Mouse (Mus musculus) B cell, adult 2 months (primary cell): ENCODE data around the gene Vmn1r111.
"Not testable (repeated sequence)": the region's sequence is repeated elsewhere in the genome, so short reads cannot be mapped to it uniquely, and the experiment has no call there.

Experiments
- DNase-seq, 2 experiments: peaks; one replicate each; pipeline ENCODE4 v3.0.0; 2022

The Vmn1r111 gene

GRCm38 (mm10) chr7:20703116-20703515 is at the start of gene Vmn1r111:
Gene Vmn1r111, minus strand, starts transcription at chr7:20703216.
- DNase-seq = not testable (repeated sequence)

DNA sequence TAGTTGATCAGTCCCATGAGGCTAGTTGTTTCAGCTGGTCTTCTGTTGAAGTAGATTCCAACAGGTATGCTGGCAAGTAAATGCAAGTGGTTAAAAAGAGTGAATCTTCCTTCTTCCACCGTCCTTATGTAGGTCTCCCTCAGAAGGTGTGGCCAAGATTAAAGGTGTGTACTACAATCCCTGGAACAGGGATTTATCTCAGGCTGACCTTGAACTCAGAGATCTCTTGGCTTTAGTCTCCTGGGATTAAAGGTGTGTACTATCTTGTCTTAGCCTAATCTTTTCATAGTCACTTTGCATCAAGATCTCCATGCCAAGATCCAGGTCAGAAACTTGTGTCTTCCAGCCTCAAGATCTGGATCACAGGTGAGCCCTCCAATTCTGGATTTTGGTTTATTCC is 27.5 kb upstream of the Vmn1r111 start, which contains the start of gene Gm10668:
TSS of gene Gm10668 (minus strand) at position 101 of the 400 bp plus-strand sequence.
- not testable (repeated sequence) for DNase-seq

DNA sequence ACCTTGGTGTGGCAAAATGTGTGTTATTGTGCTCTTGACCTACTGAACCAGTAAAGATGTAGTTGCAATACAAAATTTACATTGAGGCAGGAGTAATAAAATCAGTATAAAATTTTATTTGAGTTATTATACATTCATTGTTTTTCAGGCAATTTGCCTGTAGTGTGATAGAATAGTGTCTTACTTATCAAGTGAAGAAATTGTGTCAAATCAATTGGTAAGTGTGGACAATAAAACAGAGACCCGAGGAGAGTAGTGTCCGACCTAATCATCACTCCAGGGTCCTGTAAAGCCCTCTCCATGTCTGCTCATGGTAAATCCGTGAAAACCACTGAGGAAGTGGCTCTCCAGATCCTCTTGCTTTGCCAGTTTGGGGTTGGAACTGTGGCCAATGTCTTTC is 34.4 kb downstream of the Vmn1r111 start, which contains the start of gene Vmn1r107:
TSS of gene Vmn1r107 (plus strand) at position 301 of the 400 bp plus-strand sequence.
- not testable (repeated sequence) for DNase-seq
